Mouse (Mus musculus): ENCODE data around the gene Ccdc42.

The Ccdc42 gene

GRCm38 (mm10) chr11:68586721-68587120 lies at the start of gene Ccdc42:
Gene Ccdc42, plus strand, starts transcription at chr11:68587021.
- DNase-seq (ENCODE audit: low spot score): no peak

GRCm38 (mm10) chr11:68539621-68540020 lies 47.2 kb upstream of the Ccdc42 start:
- DNase-seq (ENCODE audit: low spot score): no peak

- DNase-seq (ENCODE audit: low spot score): peak; percentile 43
These were observed 42.3 kb upstream of the Ccdc42 start for GRCm38 (mm10) chr11:68544554-68544953.

GRCm38 (mm10) chr11:68545172-68545571 lies 41.6 kb upstream of the Ccdc42 start:
- no peak for DNase-seq (ENCODE audit: low spot score)

- DNase-seq (ENCODE audit: low spot score): no peak
These were observed 41.1 kb upstream of the Ccdc42 start for GRCm38 (mm10) chr11:68545682-68546222.

GRCm38 (mm10) chr11:68547484-68547883 lies 39.3 kb upstream of the Ccdc42 start:
- no peak for DNase-seq (ENCODE audit: low spot score)

- DNase-seq (ENCODE audit: low spot score): no peak
These were observed 37.2 kb upstream of the Ccdc42 start for GRCm38 (mm10) chr11:68549597-68549996.

- no peak for DNase-seq (ENCODE audit: low spot score)
These were observed 36.5 kb upstream of the Ccdc42 start for GRCm38 (mm10) chr11:68550358-68550757.

GRCm38 (mm10) chr11:68553981-68554471 lies 32.8 kb upstream of the Ccdc42 start:
- DNase-seq (ENCODE audit: low spot score): no peak

- peak; percentile 49 for DNase-seq (ENCODE audit: low spot score)
These were observed 30.8 kb upstream of the Ccdc42 start, which contains the start of gene Mfsd6l for GRCm38 (mm10) chr11:68555918-68556584. Gene Mfsd6l, plus strand, starts transcription at chr11:68556186.

- DNase-seq (ENCODE audit: low spot score): no peak
These were observed 27.3 kb upstream of the Ccdc42 start for GRCm38 (mm10) chr11:68559546-68559945.

- DNase-seq (ENCODE audit: low spot score): no peak
These were observed 24.6 kb upstream of the Ccdc42 start for GRCm38 (mm10) chr11:68561957-68562950.

GRCm38 (mm10) chr11:68564356-68565031 lies 22.3 kb upstream of the Ccdc42 start:
- no peak for DNase-seq (ENCODE audit: low spot score)

GRCm38 (mm10) chr11:68565032-68565429 lies 21.8 kb upstream of the Ccdc42 start:
- no peak for DNase-seq (ENCODE audit: low spot score)

GRCm38 (mm10) chr11:68566447-68567059 lies 20.3 kb upstream of the Ccdc42 start:
- peak; percentile 65 for DNase-seq (ENCODE audit: low spot score)

GRCm38 (mm10) chr11:68570861-68571260 lies 16.0 kb upstream of the Ccdc42 start:
- no peak for DNase-seq (ENCODE audit: low spot score)

GRCm38 (mm10) chr11:68577076-68577475 lies 9.7 kb upstream of the Ccdc42 start:
- DNase-seq (ENCODE audit: low spot score): no peak

- DNase-seq (ENCODE audit: low spot score): no peak
These were observed 7.3 kb upstream of the Ccdc42 start for GRCm38 (mm10) chr11:68579462-68579881.

GRCm38 (mm10) chr11:68580566-68580965 lies 6.3 kb upstream of the Ccdc42 start:
- DNase-seq (ENCODE audit: low spot score): no peak

GRCm38 (mm10) chr11:68583225-68583624 lies 3.6 kb upstream of the Ccdc42 start:
- DNase-seq (ENCODE audit: low spot score): no peak

GRCm38 (mm10) chr11:68583906-68584480 lies 2.8 kb upstream of the Ccdc42 start:
- no peak for DNase-seq (ENCODE audit: low spot score)
